Mouse (Mus musculus) heart, postnatal 4 days (tissue): ENCODE results near the gene Id3. TPM values are rescaled to one million over a fixed set of nuclear protein-coding genes. Genes with fewer than 3 reads are reported as not detected.

Experiments used
- DNase-seq: peaks from one replicate; pipeline ENCODE4 v3.0.0; 2021
- total RNA-seq, 2 experiments: library from RNA; stranded (reverse); gene quantifications; 2 replicates each; pipeline ENCODE4 v1.2.3; 2021

Id3 gene
- total RNA-seq, 2 experiments from 2014 or later = 96.2 to 97.8 TPM

GRCm38 (mm10) chr4:136148342-136149044 lies 5.2 kb downstream of the Id3 start:
- peak; percentile 74 for DNase-seq

GRCm38 (mm10) chr4:136149045-136149379 lies 5.7 kb downstream of the Id3 start:
- no peak for DNase-seq

GRCm38 (mm10) chr4:136149734-136150133 lies 6.4 kb downstream of the Id3 start:
- peak; percentile 69 for DNase-seq

- no peak for DNase-seq
Measured at GRCm38 (mm10) chr4:136150596-136150995, 7.3 kb downstream of the Id3 start.

- DNase-seq = peak; percentile 39
Measured at GRCm38 (mm10) chr4:136152821-136153220, 9.5 kb downstream of the Id3 start.

- no peak for DNase-seq
Measured at GRCm38 (mm10) chr4:136154462-136154861, 11.2 kb downstream of the Id3 start.

- DNase-seq = peak; percentile 26
Measured at GRCm38 (mm10) chr4:136158498-136158897, 15.2 kb downstream of the Id3 start.

GRCm38 (mm10) chr4:136159802-136160397 lies 16.6 kb downstream of the Id3 start:
- peak; percentile 83 for DNase-seq

- peak; percentile 95 for DNase-seq
Measured at GRCm38 (mm10) chr4:136163448-136163847, 20.2 kb downstream of the Id3 start.

- DNase-seq = no peak
Measured at GRCm38 (mm10) chr4:136164981-136165380, 21.7 kb downstream of the Id3 start.

GRCm38 (mm10) chr4:136167701-136168100 lies 24.4 kb downstream of the Id3 start:
- DNase-seq = no peak

GRCm38 (mm10) chr4:136170401-136170800 lies 27.1 kb downstream of the Id3 start:
- DNase-seq = no peak

- DNase-seq = no peak
Measured at GRCm38 (mm10) chr4:136171455-136171854, 28.2 kb downstream of the Id3 start.

GRCm38 (mm10) chr4:136172011-136172541 lies 28.8 kb downstream of the Id3 start, which contains the start of gene E2f2:
Gene E2f2, plus strand, starts transcription at chr4:136172394.
- DNase-seq = peak; percentile 81

- DNase-seq = peak; percentile 81
Measured at GRCm38 (mm10) chr4:136172542-136173209, 29.4 kb downstream of the Id3 start.

- no peak for DNase-seq
Measured at GRCm38 (mm10) chr4:136173210-136173715, 30.0 kb downstream of the Id3 start.

- DNase-seq = peak; percentile 45
Measured at GRCm38 (mm10) chr4:136174216-136175193, 31.2 kb downstream of the Id3 start.

- no peak for DNase-seq
Measured at GRCm38 (mm10) chr4:136176022-136176552, 32.8 kb downstream of the Id3 start.

- peak; percentile 48 for DNase-seq
Measured at GRCm38 (mm10) chr4:136177244-136177611, 33.9 kb downstream of the Id3 start.

- DNase-seq = peak; percentile 69
Measured at GRCm38 (mm10) chr4:136177612-136178474, 34.5 kb downstream of the Id3 start.

GRCm38 (mm10) chr4:136178475-136178921 lies 35.2 kb downstream of the Id3 start:
- DNase-seq = no peak
